Mouse (Mus musculus) spleen, adult 2 months (tissue): ENCODE results near the gene Cyp8b1.

ENCODE experiments used
- CTCF ChIP-seq: fragments of 200-500 bp; IDR thresholded peaks from 2 replicates; pipeline ENCODE4 v1.5.1; 2011; ENCODE audit warnings: mild to moderate bottlenecking, inconsistent platforms; ENCODE audit not compliant: insufficient read depth, insufficient read length, insufficient replicate concordance; ENCODE audit errors: extremely low read depth
- POLR2A ChIP-seq: fragments of 200-500 bp; IDR thresholded peaks from 2 replicates; pipeline ENCODE4 v1.6.1; 2011; ENCODE audit warnings: low read depth, low read length, inconsistent platforms

GRCm38 (mm10) chr9:121950418-121951113, 34.5 kb upstream of the Cyp8b1 start, which contains the start of gene Fam198a:
- TF ChIP-seq POLR2A, result no peak
- TF ChIP-seq CTCF, result no peak
